Comparison of ENCODE assay signal across 18 mouse cellular contexts in genomic region chr11:62079100-62079857, GRCm38 (mm10).
DNase-seq lines count a peak whose midpoint lies in the region; ATAC-seq and TF ChIP-seq lines count a peak whose summit lies in the region.
"Had no signal": no experiment of that assay in that cellular context is flagged by ENCODE, and none has a peak within 500 bp of the region (broad histone marks: within the 10 kb centered on the region; RNA-seq: fewer than 3 reads in every experiment).

No protein-coding gene starts in this region.

- H3K4me1 ChIP-seq in kidney, postnatal 0 days (replicated peaks; ENCODE audit: insufficient read depth, low read length), result no peaks in the 10 kb centered on the region
- H3K4me1 ChIP-seq in CH12.LX (ENCODE audit: control insufficient read depth in 1 of 2, insufficient read depth in 2 of 2), result peaks cover 3 to 37% of the 10 kb centered on the region in 2 experiments

- no peaks in the 10 kb centered on the region; the same call in 1 of the 2 replicates for H3K79me2 ChIP-seq in CH12.LX (replicated peaks; ENCODE audit: control insufficient read depth, extremely low read depth, insufficient read depth, poor library complexity, severe bottlenecking)

- H3K4me2 ChIP-seq in kidney, postnatal 0 days (ENCODE audit: low read length), result no peak overlapping the region
- peak overlapping the region; percentile 93 for H3K4me2 ChIP-seq in CH12.LX (ENCODE audit: insufficient read depth, low read depth, poor library complexity, severe bottlenecking)
- H3K4me2 ChIP-seq: liver, embryonic 11.5 days had no signal

- no peak for TF ChIP-seq RAD21 in CH12.LX (IDR thresholded peaks at IDR 0.05; ENCODE audit: low read depth, low read length)

- H3K27me3 ChIP-seq in kidney, postnatal 0 days (ENCODE audit: insufficient read depth, low read length), result no peaks in the 10 kb centered on the region
- no peaks in the 10 kb centered on the region for H3K27me3 ChIP-seq in CH12.LX (replicated peaks)

- peak; percentile 92 for TF ChIP-seq EP300 in CH12.LX (IDR thresholded peaks at IDR 0.05; ENCODE audit: low read length)

- WGBS in kidney, postnatal 0 days, result 87% methylated on average over 8 of the region's 8 CpGs

- no peaks in the 10 kb centered on the region for H3K36me3 ChIP-seq in kidney, postnatal 0 days (ENCODE audit: insufficient read depth, low read length)
- H3K36me3 ChIP-seq in CH12.LX (replicated peaks in 1 of 2; ENCODE audit: control insufficient read depth in 1 of 2, insufficient read depth in 1 of 2, low read length in 1 of 2), result peaks cover 0 to 1% of the 10 kb centered on the region in 2 experiments
- H3K36me3 ChIP-seq: G1E; midbrain, embryonic 10.5 days had no signal

- in situ Hi-C loops in CH12.LX (cut with MboI; ENCODE audit: low pct_ligation_motif_present, low pct_unique_long_range_greater_than_20kb, low sequenced_read_pairs), result no loop called here

- no peak for TF ChIP-seq POLR2A in CH12.LX (IDR thresholded peaks at IDR 0.05; ENCODE audit: low read depth, low read length)

- H3K9me3 ChIP-seq in kidney, postnatal 0 days (replicated peaks; ENCODE audit: low read length), result no peaks in the 10 kb centered on the region
- no peaks in the 10 kb centered on the region for H3K9me3 ChIP-seq in CH12.LX (replicated peaks; ENCODE audit: low read length)
- H3K9me3 ChIP-seq: G1E; midbrain, embryonic 10.5 days had no signal

- H3K27ac ChIP-seq in kidney, postnatal 0 days, result no peak overlapping the region
- H3K27ac ChIP-seq in CH12.LX (ENCODE audit: insufficient read depth, low read depth), result peak overlapping the region; percentile 48
- H3K27ac ChIP-seq: midbrain, embryonic 10.5 days had no signal

- dilution Hi-C loops in CH12.LX (cut with MboI; ENCODE audit: extremely low pct_ligation_motif_present, extremely low pct_unique_long_range_greater_than_20kb, low sequenced_read_pairs), result no loop called here

- no peak for TF ChIP-seq CTCF in kidney, postnatal 0 days (IDR thresholded peaks at IDR 0.05; ENCODE audit: low read depth)
- TF ChIP-seq CTCF in CH12.LX (conservative IDR thresholded peaks at IDR 0.05 in 1 of 2, IDR thresholded peaks at IDR 0.05 in 1 of 2; ENCODE audit: low read depth in 2 of 2, low read length in 2 of 2), result no peak

- DNase-seq in kidney, postnatal 0 days (ENCODE audit: low spot score), result peak; percentile 11
- no peak for DNase-seq in kidney, postnatal 36 days
- DNase-seq in CH12.LX (ENCODE audit: extremely low read depth), result peak; percentile 81
- peak; percentile 8 to 16 for DNase-seq in thymus, postnatal 36 days
- no peak for DNase-seq in gastrocnemius, postnatal 4 days (ENCODE audit: low spot score in 2 of 2)
- DNase-seq in retina, postnatal 1 day, result no peak
- DNase-seq: cerebellum, adult 2 months; embryo, embryonic 11 days; forebrain, postnatal 0 days; gastrocnemius, postnatal 10 days; right cerebral cortex, postnatal 4 days had no signal

- no peak for ATAC-seq in kidney, postnatal 0 days (replicated peaks; ENCODE audit: low FRiP score, low read depth)
- peak; percentile 62 for ATAC-seq in granulocyte monocyte progenitor cell, adult 5-6 weeks (replicated peaks; ENCODE audit: poor library complexity, severe bottlenecking)
- ATAC-seq: activated CD4-positive, CD25-positive, alpha-beta regulatory T cell, adult 4 months; forebrain, postnatal 0 days; inflammation-experienced regulatory T-cells, adult 6 months; lung, postnatal 0 days had no signal

- no peak overlapping the region for H3K4me3 ChIP-seq in kidney, postnatal 0 days (replicated peaks; ENCODE audit: low read depth, low read length)
- H3K4me3 ChIP-seq in CH12.LX (replicated peaks in 1 of 3; ENCODE audit: low read depth in 2 of 3, low read length in 2 of 3, poor library complexity in 1 of 3), result peak overlapping the region in 1 of 3 experiments; percentile 6
- H3K4me3 ChIP-seq: midbrain, embryonic 10.5 days had no signal

- no peak overlapping the region for H3K9ac ChIP-seq in kidney, postnatal 0 days (ENCODE audit: low read depth, low read length)
- peak overlapping the region; percentile 52 for H3K9ac ChIP-seq in CH12.LX (ENCODE audit: insufficient read depth, low read depth)
- H3K9ac ChIP-seq: forebrain, postnatal 0 days had no signal

TF ChIP-seq in CH12.LX, 34 proteins besides CTCF, POLR2A, EP300 and RAD21:
- TF ChIP-seq HCFC1 (IDR thresholded peaks at IDR 0.05; ENCODE audit: low read depth, low read length) (no peak), MAFK (IDR thresholded peaks at IDR 0.05; ENCODE audit: insufficient replicate concordance, low read length) (0 out of 2 replicates have a peak, but pooled peaks have one; percentile 37), SIN3A (IDR thresholded peaks at IDR 0.05; ENCODE audit: low read length) (no peak; the same call in none of the 2 replicates), MYC (IDR thresholded peaks at IDR 0.05; ENCODE audit: low read depth, low read length) (peak; percentile 95), USF1 (IDR thresholded peaks at IDR 0.05; ENCODE audit: low read depth, low read length) (no peak), BHLHE40 (IDR thresholded peaks at IDR 0.05; ENCODE audit: low read depth, low read length) (peak; percentile 93), SMC3 (IDR thresholded peaks at IDR 0.05; ENCODE audit: low read depth, low read length) (no peak), CHD2 (IDR thresholded peaks at IDR 0.05; ENCODE audit: low read length) (no peak), PAX5 (IDR thresholded peaks at IDR 0.05; ENCODE audit: low read length) (no peak), NRF1 (IDR thresholded peaks at IDR 0.05; ENCODE audit: low read depth, low read length) (no peak), MXI1 (IDR thresholded peaks at IDR 0.05; ENCODE audit: low read depth, low read length) (peak; percentile 58), MAX (IDR thresholded peaks at IDR 0.05; ENCODE audit: low read length) (peak; percentile 93), TBP (conservative IDR thresholded peaks at IDR 0.05; ENCODE audit: low read depth, low read length) (peak; percentile 88), KAT2A (IDR thresholded peaks at IDR 0.05; ENCODE audit: insufficient replicate concordance, low read length) (no peak), GABPA (IDR thresholded peaks at IDR 0.05; ENCODE audit: insufficient replicate concordance, low read depth, low read length) (no peak), ZC3H11A (IDR thresholded peaks at IDR 0.05; ENCODE audit: low read depth, low read length) (no peak), E2F4 (IDR thresholded peaks at IDR 0.05; ENCODE audit: insufficient replicate concordance, low read depth, low read length) (no peak), JUND (conservative IDR thresholded peaks at IDR 0.05; ENCODE audit: low read depth, low read length) (no peak), RCOR1 (conservative IDR thresholded peaks at IDR 0.05; ENCODE audit: low read depth, low read length) (peak; percentile 34; the same call in 1 of the 2 replicates), ZKSCAN1 (IDR thresholded peaks at IDR 0.05; ENCODE audit: borderline replicate concordance, low read depth, low read length) (no peak), USF2 (conservative IDR thresholded peaks at IDR 0.05; ENCODE audit: low read depth, low read length) (no peak), IRF4 (IDR thresholded peaks at IDR 0.05; ENCODE audit: low read depth, low read length) (peak; percentile 80), ELF1 (IDR thresholded peaks at IDR 0.05; ENCODE audit: low read depth, low read length) (peak; percentile 31; the same call in 1 of the 2 replicates), ETS1 (conservative IDR thresholded peaks at IDR 0.05; ENCODE audit: low read depth, low read length) (peak; percentile 58), MAZ (IDR thresholded peaks at IDR 0.05; ENCODE audit: low read depth, low read length) (0 out of 2 replicates have a peak, but pooled peaks have one; percentile 6), CHD1 (IDR thresholded peaks at IDR 0.05; ENCODE audit: low read depth, low read length) (no peak), MEF2A (IDR thresholded peaks at IDR 0.05; ENCODE audit: borderline replicate concordance, low read depth, low read length) (no peak), UBTF (IDR thresholded peaks at IDR 0.05; ENCODE audit: low read depth, low read length) (no peak), TCF12 (IDR thresholded peaks at IDR 0.05; ENCODE audit: low read depth, low read length) (no peak), ZMIZ1 (IDR thresholded peaks at IDR 0.05; ENCODE audit: low read depth, low read length) (peak; percentile 33; the same call in 1 of the 2 replicates), JUN (IDR thresholded peaks at IDR 0.05; ENCODE audit: insufficient read depth, low read depth, low read length) (no peak), POLR2AphosphoS2 (IDR thresholded peaks at IDR 0.05; ENCODE audit: low read depth, low read length) (no peak), ZNF384 (IDR thresholded peaks at IDR 0.05; ENCODE audit: low read depth, low read length) (no peak; the same call in 1 of the 2 replicates), NELFE (IDR thresholded peaks at IDR 0.05; ENCODE audit: low read depth, low read length) (no peak)

Comparison
In these comparisons a context has a peak if more than half of its experiments do, and no peak if none do; other contexts are left out.
1. DNase-seq: peak in kidney, postnatal 0 days (single experiment), CH12.LX (single experiment) and thymus, postnatal 36 days (2 of 2); none in kidney, postnatal 36 days (0 of 2), gastrocnemius, postnatal 4 days (0 of 2) and retina, postnatal 1 day (single experiment).